Mouse (Mus musculus) lung, postnatal 36 days (tissue): Measurements from ENCODE around the gene Ccdc184.

Source experiments
- DNase-seq: peaks from one replicate; pipeline ENCODE4 v3.0.0; 2022; ENCODE audit warnings: mixed read lengths

The Ccdc184 gene

GRCm38 (mm10) chr15:98157253-98157652 is 9.7 kb upstream of the Ccdc184 start:
- DNase-seq = no peak

GRCm38 (mm10) chr15:98161026-98161805 is 5.7 kb upstream of the Ccdc184 start:
- peak; percentile 13 for DNase-seq

- peak; percentile 16 for DNase-seq
Measured at GRCm38 (mm10) chr15:98162561-98162960, 4.4 kb upstream of the Ccdc184 start.

- DNase-seq = no peak
Measured at GRCm38 (mm10) chr15:98165525-98165924, 1.4 kb upstream of the Ccdc184 start, which contains the start of gene Asb8. Gene Asb8 (minus strand): TSS chr15:98165625.

- peak; percentile 75 for DNase-seq
Measured at GRCm38 (mm10) chr15:98167645-98168621, 975 bp downstream of the Ccdc184 start.

- no peak for DNase-seq
Measured at GRCm38 (mm10) chr15:98168622-98169004, 1.7 kb downstream of the Ccdc184 start.

DNA sequence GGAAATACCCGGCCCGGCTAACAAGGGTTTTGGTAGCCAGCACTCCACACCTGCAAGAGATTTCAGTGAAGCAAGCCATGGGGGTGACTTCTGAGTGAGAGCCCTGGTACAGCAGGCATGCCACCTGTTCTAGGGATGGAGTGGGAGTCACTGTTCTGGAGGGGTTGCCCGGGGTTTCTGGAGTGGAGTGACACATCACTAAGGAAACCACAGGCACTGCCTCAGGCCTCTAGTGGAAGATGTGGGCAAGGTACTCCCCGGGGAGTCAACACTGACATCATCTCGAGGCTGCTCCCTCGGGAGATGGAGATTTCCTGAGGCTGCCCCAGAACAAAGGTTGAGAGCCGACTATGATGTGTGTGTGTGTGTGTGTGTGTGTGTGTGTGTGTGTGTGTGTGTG is 3.4 kb downstream of the Ccdc184 start:
- DNase-seq = no peak

GRCm38 (mm10) chr15:98170917-98171316 is 4.0 kb downstream of the Ccdc184 start:
- no peak for DNase-seq

- DNase-seq = no peak
Measured at GRCm38 (mm10) chr15:98172113-98172512, 5.2 kb downstream of the Ccdc184 start.

DNA sequence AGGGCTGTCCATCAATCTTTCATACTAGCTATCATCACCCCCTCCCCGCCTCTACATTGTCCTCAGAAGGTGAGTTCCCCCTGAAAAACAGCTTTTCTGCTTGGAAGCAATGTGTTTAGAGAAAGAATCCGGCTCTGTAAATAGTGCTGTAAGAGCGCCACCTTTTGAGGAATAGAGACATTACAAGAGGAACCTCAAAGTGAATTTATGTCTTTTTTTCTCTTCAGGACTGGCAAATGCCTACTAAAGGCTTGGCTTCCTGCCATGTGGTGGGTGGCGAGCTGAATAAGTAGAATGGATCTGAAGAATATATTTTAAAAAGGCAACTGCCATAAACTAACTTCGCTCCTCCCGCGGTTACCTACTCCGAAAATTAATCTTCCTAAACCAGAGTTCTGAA is 6.9 kb downstream of the Ccdc184 start:
- DNase-seq = peak; percentile 68

- DNase-seq = no peak
Measured at GRCm38 (mm10) chr15:98177320-98177719, 10.4 kb downstream of the Ccdc184 start.

DNA sequence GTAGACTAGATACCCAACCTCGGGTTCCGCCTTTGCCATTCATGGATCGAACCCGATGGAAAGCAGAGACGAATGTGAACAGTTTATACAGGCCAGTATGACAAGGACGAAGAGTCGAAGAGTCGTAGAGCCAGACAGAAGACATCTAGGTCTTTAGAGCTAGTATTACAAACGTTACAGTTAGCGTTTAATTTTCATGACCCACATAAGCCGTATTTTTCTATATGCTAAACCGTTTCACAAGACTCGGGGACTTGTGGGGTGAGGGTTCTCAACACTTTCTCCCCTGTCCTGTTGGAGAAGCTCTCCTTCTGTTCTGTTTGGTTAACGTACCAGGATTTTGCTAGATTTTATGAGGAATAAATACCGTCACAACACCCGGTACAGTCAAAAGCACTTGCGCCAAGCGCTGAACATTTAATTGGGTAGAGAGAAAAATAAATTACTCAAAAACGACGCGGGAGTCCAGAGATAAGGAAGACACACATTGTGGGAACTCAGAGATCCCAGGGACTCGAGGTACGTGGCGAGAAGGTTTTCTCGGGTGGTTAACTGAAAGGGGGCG is 13.7 kb downstream of the Ccdc184 start:
- DNase-seq = no peak

DNA sequence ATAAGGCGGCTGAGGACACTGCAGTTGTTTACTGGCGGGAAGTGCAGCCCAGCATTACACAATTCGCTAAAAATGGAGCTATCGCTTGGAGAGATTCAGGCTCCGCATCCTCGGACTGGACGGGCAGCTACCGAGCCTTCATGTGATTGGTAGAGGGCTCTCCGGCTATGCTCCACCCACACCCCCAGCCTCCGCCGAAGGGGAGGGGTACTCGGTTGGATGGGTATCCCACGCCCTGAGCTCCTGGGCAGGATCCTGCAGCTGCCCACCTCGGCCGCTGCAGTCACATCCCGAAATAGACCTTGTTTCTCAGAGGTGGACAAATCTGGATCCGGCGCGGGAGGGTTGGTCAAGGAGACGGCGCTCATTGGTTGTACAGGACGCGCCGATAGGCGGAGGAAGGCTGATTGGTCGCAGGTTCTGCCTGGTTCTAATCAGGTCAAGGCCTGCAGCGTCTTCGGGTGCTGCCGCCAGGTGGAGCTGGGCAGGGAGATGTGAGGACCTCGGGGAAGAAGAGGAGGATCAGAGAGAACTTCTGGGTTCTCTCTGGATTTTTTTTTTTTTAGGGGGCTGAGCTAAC is 14.3 kb downstream of the Ccdc184 start:
- peak; percentile 96 for DNase-seq

GRCm38 (mm10) chr15:98181856-98182570 is 15.1 kb downstream of the Ccdc184 start:
- DNase-seq = no peak

DNA sequence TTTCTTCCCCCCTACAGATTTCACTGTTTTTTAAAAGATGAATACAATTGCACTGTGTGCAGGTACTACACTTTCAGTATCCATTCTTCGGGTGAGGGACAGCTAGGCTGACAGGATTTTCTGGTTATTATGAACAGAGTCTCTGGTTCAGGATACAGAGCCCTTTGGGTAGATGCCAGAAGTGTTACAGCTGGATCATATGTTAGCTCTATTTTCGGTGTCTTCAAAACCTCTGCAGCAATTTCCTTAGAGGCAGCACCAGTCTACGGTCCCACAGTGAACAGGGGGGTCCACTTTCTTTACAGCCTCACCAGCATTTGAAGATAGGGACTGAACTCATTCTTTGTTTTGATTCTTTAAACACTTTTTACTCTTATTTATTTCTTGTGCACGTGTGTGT is 17.5 kb downstream of the Ccdc184 start:
- no peak for DNase-seq

GRCm38 (mm10) chr15:98195442-98195841 is 28.5 kb downstream of the Ccdc184 start, which contains the start of gene Olfr288:
Gene Olfr288 (minus strand): TSS chr15:98195542.
- no peak for DNase-seq

- DNase-seq = no peak
Measured at GRCm38 (mm10) chr15:98209676-98210075, 42.7 kb downstream of the Ccdc184 start.

DNA sequence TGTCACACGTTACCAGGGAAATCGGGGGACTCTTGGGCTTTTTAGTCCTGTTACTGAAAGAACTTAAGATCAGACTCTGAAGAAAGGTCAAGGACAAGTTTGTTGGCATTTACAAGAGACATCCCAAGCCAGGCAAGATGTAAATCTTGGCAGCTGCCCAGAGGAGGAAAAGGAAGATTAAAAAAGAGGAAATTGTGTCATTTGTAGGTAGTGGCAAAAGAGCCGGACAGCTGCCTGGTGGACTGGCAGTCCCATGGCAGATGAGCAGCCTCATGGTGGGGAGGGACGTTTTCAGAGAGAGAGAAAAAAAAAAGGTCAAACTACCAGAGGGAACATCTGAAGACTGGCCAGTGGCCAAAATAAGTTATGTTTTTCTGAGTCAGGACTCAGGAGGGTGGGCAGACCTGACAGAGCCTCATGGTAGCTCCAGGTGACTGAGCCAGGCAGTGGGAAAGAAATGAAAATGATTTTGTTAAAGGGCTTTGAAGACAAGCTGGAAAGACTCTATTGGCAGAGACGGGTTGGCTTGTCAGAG is 46.4 kb downstream of the Ccdc184 start:
- peak; percentile 52 for DNase-seq

DNA sequence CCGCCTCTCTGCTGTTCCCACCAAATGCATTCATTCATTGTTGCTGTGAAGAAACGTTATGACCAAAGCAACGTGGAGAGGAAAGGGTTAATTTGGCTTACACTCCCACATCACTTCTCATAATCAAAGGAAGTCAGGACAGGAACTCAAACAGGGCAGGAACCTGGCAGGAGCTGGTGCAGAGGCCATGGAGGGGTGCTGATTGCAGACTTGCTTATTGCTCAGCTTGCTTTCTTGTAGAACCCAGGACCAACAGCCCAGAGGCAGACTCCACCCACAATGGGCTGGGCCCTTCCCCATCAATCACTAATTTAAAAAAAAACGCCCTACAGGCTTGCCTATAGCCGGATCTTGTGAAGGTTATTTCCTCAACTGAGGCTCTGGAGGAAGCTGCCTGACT is 47.2 kb downstream of the Ccdc184 start:
- DNase-seq = peak; percentile 30
